In the genomic region with DNA sequence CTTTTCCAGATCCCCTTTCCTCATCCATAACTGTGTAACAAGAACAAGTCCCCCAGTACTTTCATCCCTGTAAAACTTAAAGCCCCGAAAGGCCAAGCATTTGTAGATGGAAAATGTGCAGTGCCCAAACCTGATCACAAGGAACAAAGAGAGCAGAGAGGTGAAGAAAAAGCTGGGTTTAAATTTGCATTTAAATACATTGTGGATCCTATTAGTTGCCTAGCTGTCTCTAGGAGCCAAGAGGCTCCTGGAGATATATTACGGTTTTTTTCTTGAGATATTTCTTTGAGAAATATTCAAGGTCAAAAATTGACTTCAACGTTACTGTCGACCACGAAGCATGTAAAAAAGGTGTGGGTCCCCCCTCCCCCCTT, we compare ENCODE assay signal across 7 mouse cellular contexts. TPM values are rescaled to one million over a fixed set of nuclear protein-coding genes. Genes with fewer than 3 reads are reported as not detected.
DNase-seq lines count a peak whose midpoint lies in the region; ATAC-seq and TF ChIP-seq lines count a peak whose summit lies in the region.

No protein-coding gene starts in this region.

- H3K4me3 ChIP-seq in lung, embryonic 16.5 days (ENCODE audit: low read length) = peak overlapping the region; percentile 95; the same call in 1 of the 2 replicates
- H3K4me3 ChIP-seq in forebrain, embryonic 14.5 days (ENCODE audit: low read depth, low read length) = peak overlapping the region; percentile 98
- H3K4me3 ChIP-seq in limb, embryonic 14.5 days (replicated peaks; ENCODE audit: low read length) = peak overlapping the region; percentile 98
- H3K4me3 ChIP-seq in stomach, embryonic 15.5 days (replicated peaks) = peak overlapping the region; percentile 92

- peak overlapping the region; percentile 46 for H3K4me2 ChIP-seq in lung, embryonic 16.5 days (ENCODE audit: low read depth, low read length)
- H3K4me2 ChIP-seq in forebrain, embryonic 14.5 days (ENCODE audit: low read length) = peak overlapping the region; percentile 43
- peak overlapping the region; percentile 7; the same call in 1 of the 2 replicates for H3K4me2 ChIP-seq in limb, embryonic 14.5 days (replicated peaks; ENCODE audit: low read depth, low read length, severe bottlenecking)
- peak overlapping the region; percentile 78 for H3K4me2 ChIP-seq in stomach, embryonic 15.5 days

- H3K9ac ChIP-seq in lung, embryonic 16.5 days (ENCODE audit: low read length) = no peak overlapping the region
- H3K9ac ChIP-seq in forebrain, embryonic 14.5 days (ENCODE audit: low read length) = peak overlapping the region; percentile 47; the same call in 1 of the 2 replicates
- H3K9ac ChIP-seq in limb, embryonic 14.5 days (ENCODE audit: low read depth, low read length, severe bottlenecking) = no peak overlapping the region
- no peak overlapping the region for H3K9ac ChIP-seq in stomach, embryonic 15.5 days

- H3K27me3 ChIP-seq in lung, embryonic 16.5 days (ENCODE audit: control insufficient read depth, insufficient read depth, low read depth, low read length) = no peaks in the 10 kb centered on the region
- no peaks in the 10 kb centered on the region for H3K27me3 ChIP-seq in forebrain, embryonic 14.5 days (replicated peaks; ENCODE audit: control insufficient read depth, insufficient read depth, low read length)
- no peaks in the 10 kb centered on the region for H3K27me3 ChIP-seq in limb, embryonic 14.5 days (ENCODE audit: control insufficient read depth, insufficient read depth, low read length)
- no peaks in the 10 kb centered on the region for H3K27me3 ChIP-seq in stomach, embryonic 15.5 days (replicated peaks)

- H3K27ac ChIP-seq in lung, embryonic 16.5 days (ENCODE audit: low read length) = no peak overlapping the region
- H3K27ac ChIP-seq in forebrain, embryonic 14.5 days (ENCODE audit: low read depth, low read length) = peak overlapping the region; percentile 74
- H3K27ac ChIP-seq in limb, embryonic 14.5 days (replicated peaks; ENCODE audit: low read depth, low read length) = peak overlapping the region; percentile 28
- H3K27ac ChIP-seq in stomach, embryonic 15.5 days = no peak overlapping the region

- WGBS in lung, embryonic 16.5 days = 48% methylated on average over 5 of the region's 5 CpGs
- 20% methylated on average over 5 of the region's 5 CpGs for WGBS in forebrain, embryonic 14.5 days
- 28% methylated on average over 5 of the region's 5 CpGs for WGBS in limb, embryonic 14.5 days
- 37% methylated on average over 5 of the region's 5 CpGs for WGBS in stomach, embryonic 15.5 days

- DNase-seq in lung, postnatal 36 days = no peak
- DNase-seq in forebrain, embryonic 14.5 days (ENCODE audit: low spot score) = no peak
- DNase-seq in limb, embryonic 14.5 days (ENCODE audit: low spot score) = no peak
- DNase-seq in T-cell, adult 2 months (ENCODE audit: low spot score) = no peak
- DNase-seq in kidney, postnatal 4 days = no peak

- no peaks in the 10 kb centered on the region for H3K36me3 ChIP-seq in lung, embryonic 16.5 days (ENCODE audit: control insufficient read depth, insufficient read depth, low read length)
- no peaks in the 10 kb centered on the region for H3K36me3 ChIP-seq in forebrain, embryonic 14.5 days (ENCODE audit: control insufficient read depth, insufficient read depth, low read length)
- no peaks in the 10 kb centered on the region for H3K36me3 ChIP-seq in limb, embryonic 14.5 days (ENCODE audit: control insufficient read depth, insufficient read depth, low read length)
- no peaks in the 10 kb centered on the region for H3K36me3 ChIP-seq in stomach, embryonic 15.5 days

- peaks cover 15% of the 10 kb centered on the region for H3K4me1 ChIP-seq in lung, embryonic 16.5 days (replicated peaks; ENCODE audit: control insufficient read depth, insufficient read depth, low read length)
- peaks cover 28% of the 10 kb centered on the region for H3K4me1 ChIP-seq in forebrain, embryonic 14.5 days (ENCODE audit: control insufficient read depth, insufficient read depth, low read length)
- peaks cover 17% of the 10 kb centered on the region for H3K4me1 ChIP-seq in limb, embryonic 14.5 days (ENCODE audit: control insufficient read depth, insufficient read depth, low read length)
- peaks cover 14% of the 10 kb centered on the region; the same call in 1 of the 2 replicates for H3K4me1 ChIP-seq in stomach, embryonic 15.5 days

- TF ChIP-seq POLR2A in limb, embryonic 14.5 days (IDR thresholded peaks at IDR 0.05; ENCODE audit: borderline replicate concordance, extremely low read depth, insufficient read depth, insufficient read length) = no peak

- no peak for ATAC-seq in lung, embryonic 16.5 days (ENCODE audit: low read depth)
- ATAC-seq in forebrain, embryonic 14.5 days = no peak
- no peak for ATAC-seq in limb, embryonic 14.5 days (ENCODE audit: low FRiP score, low read depth)
- peak; percentile 16; the same call in 1 of the 2 replicates for ATAC-seq in stomach, embryonic 15.5 days (ENCODE audit: insufficient read depth, low FRiP score, low read depth)

- no peaks in the 10 kb centered on the region for H3K9me3 ChIP-seq in lung, embryonic 16.5 days (ENCODE audit: control insufficient read depth, low read length)
- H3K9me3 ChIP-seq in forebrain, embryonic 14.5 days (replicated peaks; ENCODE audit: control insufficient read depth, low read length) = no peaks in the 10 kb centered on the region
- no peaks in the 10 kb centered on the region for H3K9me3 ChIP-seq in limb, embryonic 14.5 days (ENCODE audit: control insufficient read depth, low read length)
- H3K9me3 ChIP-seq in stomach, embryonic 15.5 days = no peaks in the 10 kb centered on the region

RNA-seq across cellular contexts. Expression of gene Ncoa5, which starts 0.4 kb away (rescaled TPM):
- polyA plus RNA-seq in lung, embryonic 16.5 days (2015; fragmentation: Nextera tagmentation; extraction: Ambion mirVana) = 64.3 and 64.4 TPM in 2 replicates
- 69.6 and 95.3 TPM in 2 replicates for polyA plus RNA-seq in forebrain, embryonic 14.5 days (2014; fragmentation: Nextera tagmentation; extraction: Ambion mirVana)
- polyA plus RNA-seq in limb, embryonic 14.5 days (2012; rRNA removed) = 77.3 and 86.3 TPM in 2 replicates
- 58.7 and 68.1 TPM in 2 replicates for polyA plus RNA-seq in limb, embryonic 14.5 days (2014; fragmentation: Nextera tagmentation; extraction: Ambion mirVana)
- polyA plus RNA-seq in stomach, embryonic 15.5 days (2015; fragmentation: Nextera tagmentation; extraction: Ambion mirVana) = 58.6 and 60.6 TPM in 2 replicates

RNA-seq across cellular contexts. Expression of gene Cd40, which starts 20.4 kb away (rescaled TPM):
- 41.7 and 41.9 TPM in 2 replicates for polyA plus RNA-seq in lung, embryonic 16.5 days (2015; fragmentation: Nextera tagmentation; extraction: Ambion mirVana)
- 7.4 and 8.2 TPM in 2 replicates for polyA plus RNA-seq in forebrain, embryonic 14.5 days (2014; fragmentation: Nextera tagmentation; extraction: Ambion mirVana)
- 9.7 and 11.7 TPM in 2 replicates for polyA plus RNA-seq in limb, embryonic 14.5 days (2012; rRNA removed)
- 7.4 and 9.1 TPM in 2 replicates for polyA plus RNA-seq in limb, embryonic 14.5 days (2014; fragmentation: Nextera tagmentation; extraction: Ambion mirVana)
- polyA plus RNA-seq in stomach, embryonic 15.5 days (2015; fragmentation: Nextera tagmentation; extraction: Ambion mirVana) = 7.1 TPM in 2 replicates

RNA-seq across cellular contexts. Expression of gene 1700025C18Rik, which starts 55.5 kb away (rescaled TPM):
- not detected in 2 replicates for polyA plus RNA-seq in lung, embryonic 16.5 days (2015; fragmentation: Nextera tagmentation; extraction: Ambion mirVana)
- not detected in 2 replicates for polyA plus RNA-seq in forebrain, embryonic 14.5 days (2014; fragmentation: Nextera tagmentation; extraction: Ambion mirVana)
- polyA plus RNA-seq in limb, embryonic 14.5 days (2012; rRNA removed) = not detected in 2 replicates
- not detected in 2 replicates for polyA plus RNA-seq in limb, embryonic 14.5 days (2014; fragmentation: Nextera tagmentation; extraction: Ambion mirVana)
- not detected in 2 replicates for polyA plus RNA-seq in stomach, embryonic 15.5 days (2015; fragmentation: Nextera tagmentation; extraction: Ambion mirVana)

Comparison
In these comparisons a context has a peak if more than half of its experiments do, and no peak if none do; other contexts are left out.
1. H3K27ac ChIP-seq: peak in forebrain, embryonic 14.5 days (single experiment) and limb, embryonic 14.5 days (single experiment); none in lung, embryonic 16.5 days (single experiment) and stomach, embryonic 15.5 days (single experiment).
2. H3K4me2 ChIP-seq: peak in every context shown above with its lines; median percentile 78 in stomach, embryonic 15.5 days; 46 in lung, embryonic 16.5 days; 43 in forebrain, embryonic 14.5 days; 7 in limb, embryonic 14.5 days.
3. Peak in every context shown above with its lines, with median percentiles within 50 percentile points of each other: H3K4me3 ChIP-seq.